Mouse (Mus musculus): ENCODE data around the gene Herpud1. TPM values are rescaled to one million over a fixed set of nuclear protein-coding genes. Genes with fewer than 3 reads are reported as not detected.

The Herpud1 gene
- 131 TPM for polyA plus RNA-seq (2014; fragmentation: Illumina TruSeq; extraction: RNeasy Lipid Tissue Mini Kit (QIAGEN cat#74804); ENCODE audit: insufficient read depth, low read depth, low replicate concordance)

GRCm38 (mm10) chr8:94386214-94387026 is at the start of gene Herpud1:
Gene Herpud1, plus strand, starts transcription at chr8:94386438.

GRCm38 (mm10) chr8:94433981-94434466 is 47.8 kb downstream of the Herpud1 start, which contains the start of gene Nlrc5:
Gene Nlrc5, plus strand, starts transcription at chr8:94434356.

Other genes starting within 250 kb of the Herpud1 start
- gene Mt4, start 249.2 kb upstream of the Herpud1 start, polyA plus RNA-seq (2014; fragmentation: Illumina TruSeq; extraction: RNeasy Lipid Tissue Mini Kit (QIAGEN cat#74804); ENCODE audit: insufficient read depth, low read depth, low replicate concordance), result not detected
- 1.7 TPM for gene Mt3, start 233.8 kb upstream of the Herpud1 start, polyA plus RNA-seq (2014; fragmentation: Illumina TruSeq; extraction: RNeasy Lipid Tissue Mini Kit (QIAGEN cat#74804); ENCODE audit: insufficient read depth, low read depth, low replicate concordance)
- gene Mt2, start 213.8 kb upstream of the Herpud1 start, polyA plus RNA-seq (2014; fragmentation: Illumina TruSeq; extraction: RNeasy Lipid Tissue Mini Kit (QIAGEN cat#74804); ENCODE audit: insufficient read depth, low read depth, low replicate concordance), result 53.1 TPM
- 159 TPM for gene Mt1, start 207.4 kb upstream of the Herpud1 start, polyA plus RNA-seq (2014; fragmentation: Illumina TruSeq; extraction: RNeasy Lipid Tissue Mini Kit (QIAGEN cat#74804); ENCODE audit: insufficient read depth, low read depth, low replicate concordance)
- 8.2 TPM for gene Nup93, start 171.9 kb upstream of the Herpud1 start, polyA plus RNA-seq (2014; fragmentation: Illumina TruSeq; extraction: RNeasy Lipid Tissue Mini Kit (QIAGEN cat#74804); ENCODE audit: insufficient read depth, low read depth, low replicate concordance)
- gene Slc12a3, start 57.2 kb upstream of the Herpud1 start, polyA plus RNA-seq (2014; fragmentation: Illumina TruSeq; extraction: RNeasy Lipid Tissue Mini Kit (QIAGEN cat#74804); ENCODE audit: insufficient read depth, low read depth, low replicate concordance), result not detected
- 7.0 TPM for gene Nlrc5, start 47.9 kb downstream of the Herpud1 start, polyA plus RNA-seq (2014; fragmentation: Illumina TruSeq; extraction: RNeasy Lipid Tissue Mini Kit (QIAGEN cat#74804); ENCODE audit: insufficient read depth, low read depth, low replicate concordance)
- 6.0 TPM for gene Cpne2, start 146.6 kb downstream of the Herpud1 start, polyA plus RNA-seq (2014; fragmentation: Illumina TruSeq; extraction: RNeasy Lipid Tissue Mini Kit (QIAGEN cat#74804); ENCODE audit: insufficient read depth, low read depth, low replicate concordance)
- gene Rspry1, start 215.5 kb downstream of the Herpud1 start, polyA plus RNA-seq (2014; fragmentation: Illumina TruSeq; extraction: RNeasy Lipid Tissue Mini Kit (QIAGEN cat#74804); ENCODE audit: insufficient read depth, low read depth, low replicate concordance), result 6.9 TPM
- gene Fam192a, start 215.6 kb downstream of the Herpud1 start, polyA plus RNA-seq (2014; fragmentation: Illumina TruSeq; extraction: RNeasy Lipid Tissue Mini Kit (QIAGEN cat#74804); ENCODE audit: insufficient read depth, low read depth, low replicate concordance), result 19.3 TPM